Mouse (Mus musculus): ENCODE results near the gene Eif4ebp2. TPM values are rescaled to one million over a fixed set of nuclear protein-coding genes. Genes with fewer than 3 reads are reported as not detected.
A peak's percentile ranks its signal among the peaks of the same experiment; 100 is the strongest.

The Eif4ebp2 gene
- total RNA-seq, 2 experiments from 2014 or later, result 49.2 to 53.4 TPM

DNA sequence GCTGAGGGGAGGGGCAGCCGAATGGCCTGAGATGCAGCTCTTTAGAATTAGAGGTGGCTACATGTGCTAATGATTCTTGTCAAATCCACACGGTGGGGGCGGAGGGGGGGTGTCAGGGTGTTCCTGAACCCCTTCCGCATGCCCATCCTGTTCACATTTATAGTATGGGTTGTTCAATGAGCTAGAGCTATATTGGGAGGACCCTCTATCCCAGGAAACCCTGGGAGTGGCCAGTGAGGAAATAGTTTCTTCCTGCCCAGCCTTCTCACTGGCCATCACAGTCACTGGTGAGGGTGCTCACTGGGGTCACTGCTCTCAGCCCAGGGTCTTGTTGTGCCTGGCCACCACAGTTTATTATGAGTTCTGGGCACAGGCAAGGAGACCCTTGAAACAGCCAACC is 32.5 kb downstream of the Eif4ebp2 start:
- DNase-seq (ENCODE audit: low spot score in 2 of 2), result no peak

GRCm38 (mm10) chr10:61419146-61419545 is 33.3 kb downstream of the Eif4ebp2 start:
- no peak for DNase-seq (ENCODE audit: low spot score in 2 of 2)

DNA sequence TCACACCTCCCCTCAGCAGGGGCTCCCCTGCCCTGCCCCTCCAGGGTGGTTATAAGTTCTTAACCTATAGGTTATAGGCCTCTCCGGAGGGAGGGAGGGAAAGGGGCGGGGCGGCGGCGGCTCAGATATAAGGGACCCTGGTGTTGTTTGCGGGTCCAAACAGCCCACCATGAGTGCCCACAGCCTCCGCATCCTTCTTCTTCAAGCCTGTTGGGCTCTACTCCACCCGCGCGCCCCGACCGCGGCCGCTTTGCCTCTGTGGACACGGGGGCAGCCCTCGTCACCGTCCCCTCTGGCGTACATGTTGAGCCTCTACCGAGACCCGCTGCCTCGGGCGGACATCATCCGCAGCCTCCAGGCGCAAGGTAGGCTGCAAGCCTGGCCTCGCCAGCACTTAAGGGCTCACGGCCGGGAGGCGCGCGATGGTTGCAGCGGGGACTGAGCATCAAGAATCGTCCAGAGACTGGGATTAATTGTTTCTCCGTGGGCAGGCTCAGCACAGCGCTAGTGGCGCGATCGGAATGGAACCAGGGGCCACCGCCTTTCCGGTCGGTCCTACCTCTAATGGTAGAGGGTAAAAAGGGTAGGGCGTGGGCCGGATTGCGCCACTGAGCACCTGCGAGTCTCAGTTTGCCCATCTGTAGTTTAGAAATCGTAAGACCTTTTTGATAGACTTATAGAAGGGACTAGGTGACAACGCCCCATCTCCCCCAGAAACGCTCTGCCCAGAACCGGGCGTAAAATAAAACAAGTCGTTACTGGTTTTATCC is 34.1 kb downstream of the Eif4ebp2 start:
- DNase-seq (ENCODE audit: low spot score in 2 of 2), result no peak

GRCm38 (mm10) chr10:61417672-61418071 is 34.8 kb downstream of the Eif4ebp2 start, which contains the start of gene Nodal:
TSS of gene Nodal (plus strand) at chr10:61417972.
- no peak for DNase-seq (ENCODE audit: low spot score in 2 of 2)

GRCm38 (mm10) chr10:61417046-61417445 is 35.4 kb downstream of the Eif4ebp2 start:
- no peak for DNase-seq (ENCODE audit: low spot score in 2 of 2)

DNA sequence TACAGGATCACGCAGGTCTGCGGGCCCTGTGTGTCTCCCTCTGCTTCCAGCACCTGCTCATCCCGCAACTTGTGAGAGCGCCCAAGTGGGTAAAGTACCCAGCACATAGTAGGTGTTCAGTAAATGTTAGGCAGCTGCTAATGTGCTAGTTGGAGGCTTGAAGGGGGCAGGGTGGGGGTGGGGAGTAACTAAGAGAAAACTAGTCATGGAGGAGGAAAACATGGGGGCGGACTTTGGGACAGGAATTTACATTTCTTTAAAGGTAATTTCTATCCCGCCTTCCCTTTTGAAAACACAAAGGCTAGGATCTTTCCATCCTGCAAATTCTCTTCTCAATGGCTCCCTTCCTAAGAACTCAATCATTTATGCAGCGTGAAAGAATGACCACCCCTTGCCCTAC is 35.9 kb downstream of the Eif4ebp2 start:
- DNase-seq (ENCODE audit: low spot score in 2 of 2), result no peak

- no peak for DNase-seq (ENCODE audit: low spot score in 2 of 2)
Measured at GRCm38 (mm10) chr10:61415890-61416289, 36.6 kb downstream of the Eif4ebp2 start.

DNA sequence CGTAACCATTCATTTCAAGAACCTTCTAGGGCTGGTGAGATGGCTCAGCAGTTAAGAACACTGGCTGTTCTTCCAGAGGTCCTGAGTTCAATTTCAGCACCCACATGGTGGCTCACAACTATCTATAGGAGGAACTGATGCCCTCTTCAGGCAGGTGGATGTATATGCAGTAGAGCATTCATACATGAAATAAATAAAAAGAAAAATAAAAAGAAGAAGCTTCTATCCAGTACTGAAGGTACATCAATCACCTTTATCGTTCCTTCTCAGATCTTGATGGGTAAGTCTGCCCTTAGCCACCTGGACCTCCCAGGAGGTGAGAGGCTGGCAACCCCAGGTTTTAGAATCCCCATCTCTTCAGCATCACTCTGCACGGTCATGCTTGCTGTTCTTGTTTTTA is 37.2 kb downstream of the Eif4ebp2 start:
- no peak for DNase-seq (ENCODE audit: low spot score in 2 of 2)

- DNase-seq (ENCODE audit: low spot score in 2 of 2), result no peak
Measured at GRCm38 (mm10) chr10:61412910-61413625, 39.4 kb downstream of the Eif4ebp2 start.

DNA sequence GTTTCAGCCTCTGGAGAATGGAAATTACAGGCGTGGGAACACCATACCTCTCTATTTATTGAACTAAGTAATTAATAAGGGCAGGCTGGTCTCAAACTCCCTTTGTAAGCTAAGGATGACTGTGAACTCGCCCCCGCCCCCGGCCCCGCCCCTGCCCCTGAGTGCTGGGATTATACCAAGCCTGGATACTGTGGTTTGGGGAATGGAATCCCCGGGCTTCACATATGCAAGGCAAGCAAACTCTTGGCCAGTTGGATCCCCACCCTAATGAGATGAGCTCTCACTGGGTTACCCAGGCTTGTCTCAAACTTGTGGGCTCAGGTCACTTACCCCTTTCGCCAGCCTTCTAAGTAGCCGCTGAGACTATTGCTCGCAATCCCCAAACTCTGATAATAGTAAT is 42.3 kb downstream of the Eif4ebp2 start:
- no peak for DNase-seq (ENCODE audit: low spot score in 2 of 2)

DNA sequence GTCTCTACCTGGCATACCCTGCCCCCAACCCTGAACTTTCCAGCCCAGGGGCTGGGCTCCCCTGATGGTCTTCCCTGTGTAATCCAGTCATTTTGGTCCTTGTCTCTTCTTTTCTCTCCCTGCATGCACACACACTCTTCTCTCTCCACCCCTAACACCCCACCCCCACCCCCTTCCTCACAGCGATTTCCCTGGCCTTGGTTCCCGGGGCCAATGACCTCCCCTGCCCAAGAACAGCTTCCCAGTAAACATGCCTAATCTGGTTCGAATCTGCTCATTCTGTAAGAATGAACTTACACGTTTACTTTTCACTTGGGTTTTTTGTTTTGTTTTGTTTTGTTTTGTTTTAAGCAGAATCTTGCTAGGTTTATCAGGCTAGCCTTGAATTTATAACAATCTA is 42.7 kb downstream of the Eif4ebp2 start:
- no peak for DNase-seq (ENCODE audit: low spot score in 2 of 2)

- DNase-seq (ENCODE audit: low spot score in 2 of 2), result no peak
Measured at GRCm38 (mm10) chr10:61405958-61406357, 46.5 kb downstream of the Eif4ebp2 start.

GRCm38 (mm10) chr10:61402911-61403310 is 49.5 kb downstream of the Eif4ebp2 start:
- no peak for DNase-seq (ENCODE audit: low spot score in 2 of 2)

- DNase-seq (ENCODE audit: low spot score in 2 of 2), result no peak
Measured at GRCm38 (mm10) chr10:61402480-61402879, 50.0 kb downstream of the Eif4ebp2 start.

- no peak for DNase-seq (ENCODE audit: low spot score in 2 of 2)
Measured at GRCm38 (mm10) chr10:61400407-61400806, 52.1 kb downstream of the Eif4ebp2 start.

GRCm38 (mm10) chr10:61399156-61399734 is 53.2 kb downstream of the Eif4ebp2 start:
- peak; percentile 56 to 66 for DNase-seq (ENCODE audit: low spot score in 2 of 2)

DNA sequence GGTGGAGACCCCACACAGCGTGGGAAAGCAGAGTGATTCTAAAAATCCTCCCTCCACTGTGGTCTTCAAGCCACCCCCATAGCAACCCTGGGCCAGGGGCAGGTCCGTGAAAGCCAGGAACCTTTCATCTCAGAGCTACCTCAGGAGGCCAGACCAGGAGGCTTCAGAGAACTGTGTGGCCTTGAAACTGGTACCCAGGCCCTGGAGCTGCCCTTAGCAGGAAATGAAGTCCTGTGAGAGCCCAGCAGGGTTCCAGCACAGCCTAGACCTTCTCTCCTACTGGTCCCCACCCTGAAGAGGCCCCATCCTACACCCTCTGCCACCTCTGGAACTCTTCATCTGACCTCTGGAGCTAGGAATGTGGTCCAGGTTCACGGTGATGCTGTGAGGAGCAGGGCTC is 54.3 kb downstream of the Eif4ebp2 start:
- DNase-seq (ENCODE audit: low spot score in 2 of 2), result no peak

DNA sequence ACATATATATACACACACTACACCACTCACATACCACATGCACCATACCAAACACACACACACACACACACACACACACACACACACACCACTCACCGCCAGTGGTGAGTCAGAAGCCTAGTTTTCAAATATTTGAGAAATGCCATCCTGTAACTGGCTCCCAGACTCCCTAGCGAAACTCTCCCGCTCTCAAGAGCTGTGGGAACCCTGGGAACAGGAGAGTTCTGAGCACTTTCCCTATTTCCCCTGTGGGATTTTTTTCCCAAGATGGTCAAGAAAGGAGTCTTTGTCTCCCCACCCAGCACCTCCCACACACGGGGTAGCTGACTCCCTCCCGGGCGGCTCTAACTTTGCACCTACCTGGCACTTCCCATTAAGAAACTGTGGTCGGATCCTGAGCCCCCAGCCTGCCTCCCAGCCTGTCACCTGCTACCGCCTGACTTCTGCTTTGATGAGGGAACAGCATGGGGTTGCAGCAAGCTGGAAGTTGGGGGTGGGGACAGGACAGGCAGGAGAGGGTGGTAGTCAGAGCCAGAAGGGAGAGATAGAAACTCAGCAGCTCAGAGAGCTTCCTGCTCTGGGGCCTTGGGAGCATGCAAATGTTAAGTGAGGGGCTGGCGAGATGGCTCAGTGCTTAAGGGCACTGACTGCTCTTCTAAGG is 57.9 kb downstream of the Eif4ebp2 start:
- no peak for DNase-seq (ENCODE audit: low spot score in 2 of 2)

DNA sequence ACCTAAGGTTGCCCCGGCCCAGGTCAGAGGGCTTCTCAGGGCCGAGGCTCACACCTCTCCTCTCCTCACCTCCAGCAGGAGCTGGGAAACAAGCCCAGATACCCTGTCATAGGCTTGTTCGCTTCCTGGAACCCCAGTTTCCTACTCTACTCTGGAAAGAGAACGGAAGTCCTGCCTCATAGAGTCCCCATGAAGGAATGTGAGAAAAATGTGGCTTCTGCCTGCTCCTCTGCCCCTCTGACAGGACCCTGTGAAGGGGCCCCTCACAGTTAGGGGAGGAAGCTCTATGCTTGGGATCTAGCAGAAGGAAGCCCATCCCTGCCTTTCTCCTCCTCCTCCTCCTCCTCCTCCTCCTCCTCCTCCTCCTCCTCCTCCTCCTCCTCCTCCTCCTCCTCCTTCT is 59.9 kb downstream of the Eif4ebp2 start:
- DNase-seq (ENCODE audit: low spot score in 2 of 2), result no peak

- no peak for DNase-seq (ENCODE audit: low spot score in 2 of 2)
Measured at GRCm38 (mm10) chr10:61390148-61390547, 62.3 kb downstream of the Eif4ebp2 start.

DNA sequence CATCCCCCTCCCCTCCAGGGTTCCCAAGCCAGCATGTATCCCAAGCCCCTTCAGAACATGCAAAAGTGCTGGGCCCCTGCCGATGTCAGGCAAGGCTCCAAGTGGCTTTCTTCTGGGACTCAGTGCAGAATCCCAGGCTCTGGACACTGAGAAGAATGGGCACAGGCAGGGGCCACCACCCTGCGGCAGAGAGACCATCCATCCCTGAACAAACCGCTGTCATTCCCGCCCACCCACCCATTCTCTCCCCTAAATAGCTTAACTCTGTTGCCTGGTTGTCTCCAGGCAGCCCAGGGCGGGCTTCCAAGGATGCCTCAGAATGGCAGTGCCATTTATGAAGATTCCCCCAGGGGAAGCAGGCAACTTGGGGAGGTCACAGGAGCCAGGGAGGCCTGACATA is 63.4 kb downstream of the Eif4ebp2 start:
- DNase-seq (ENCODE audit: low spot score in 2 of 2), result no peak

GRCm38 (mm10) chr10:61386284-61386683 is 66.2 kb downstream of the Eif4ebp2 start:
- no peak for DNase-seq (ENCODE audit: low spot score in 2 of 2)

All from left cerebral cortex, adult 18-20 months (tissue).